Mouse (Mus musculus) neural tube, embryonic 15.5 days (tissue): ENCODE measurements at regions not wholly inside any gene's neighbourhood (a gene's known extent, or its start where the extent isn't known, plus 50 kb on each side); places are given as distances from the start of the nearest gene placed in this dataset.

Experiments used
- ATAC-seq: fragments of 200-750 bp; cut with Nextera tagmentation; 2 replicates; pipeline ENCODE4 v1.8.0; 2017; ENCODE audit warnings: mild to moderate bottlenecking, moderate TSS enrichment, moderate library complexity; ENCODE audit not compliant: low FRiP score
- H3K27ac ChIP-seq: fragments of 300-500 bp; sonication (generic); replicated peaks from 2 replicates; pipeline ENCODE4 v1.5.1; 2015; ENCODE audit warnings: mild to moderate bottlenecking, inconsistent platforms
- H3K27me3 ChIP-seq: fragments of 300-500 bp; sonication (generic); replicated peaks from 2 replicates; pipeline ENCODE4 v1.6.1; 2015; ENCODE audit warnings: inconsistent platforms
- H3K36me3 ChIP-seq: fragments of 300-500 bp; sonication (generic); 2 replicates; pipeline ENCODE4 v1.6.1; 2015; ENCODE audit warnings: inconsistent platforms
- H3K4me1 ChIP-seq: fragments of 300-500 bp; sonication (generic); 2 replicates; pipeline ENCODE4 v1.6.1; 2015; ENCODE audit warnings: inconsistent platforms
- H3K4me2 ChIP-seq: fragments of 300-500 bp; sonication (generic); 2 replicates; pipeline ENCODE4 v1.6.1; 2015; ENCODE audit warnings: inconsistent platforms, mild to moderate bottlenecking, moderate library complexity
- H3K4me3 ChIP-seq: fragments of 300-500 bp; sonication (generic); replicated peaks from 2 replicates; pipeline ENCODE4 v1.5.1; 2015; ENCODE audit warnings: mild to moderate bottlenecking, inconsistent platforms
- H3K9ac ChIP-seq: fragments of 300-500 bp; sonication (generic); replicated peaks from 2 replicates; pipeline ENCODE4 v1.6.1; 2015; ENCODE audit warnings: mild to moderate bottlenecking, inconsistent platforms
- H3K9me3 ChIP-seq: fragments of 300-500 bp; sonication (generic); replicated peaks from 2 replicates; pipeline ENCODE4 v1.6.1; 2016; ENCODE audit warnings: inconsistent platforms
- WGBS: fragments of 180-500 bp; shearing (Covaris S2); methylation state at CpG from one replicate; pipeline ENCODE4 v1.1.7; 2015; ENCODE audit warnings: mixed read lengths; 5-methylcytosine and 5-hydroxymethylcytosine counted together

DNA sequence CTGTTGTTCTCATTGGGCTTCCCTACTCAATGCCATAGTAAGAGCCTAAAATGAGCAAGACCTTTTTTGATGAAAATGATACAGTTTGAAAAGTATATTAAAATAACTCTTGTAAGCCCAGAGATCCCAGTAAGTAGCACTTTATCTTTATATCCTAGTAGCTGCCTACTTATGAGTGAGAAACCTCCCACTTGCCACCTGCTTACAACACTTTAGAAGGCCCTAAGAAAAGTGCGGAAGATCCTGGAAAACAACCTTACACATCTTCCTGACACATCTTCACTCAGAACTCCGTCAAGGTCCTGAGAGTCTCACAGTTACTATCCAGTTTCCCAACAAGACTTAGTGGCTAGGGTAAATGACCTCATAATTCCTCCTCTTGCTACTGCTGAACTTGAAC is 759.0 kb upstream of the Ptprd start:
- no peak for ATAC-seq
- Histone ChIP-seq H3K4me2 (no peak overlapping the region), H3K4me3 (no peak overlapping the region), H3K36me3 (no peaks in the 10 kb centered on the region), H3K9me3 (no peaks in the 10 kb centered on the region), H3K4me1 (no peaks in the 10 kb centered on the region), H3K27ac (no peak overlapping the region), H3K9ac (no peak overlapping the region), H3K27me3 (no peaks in the 10 kb centered on the region)
- 94% methylated on average over 2 of the region's 2 CpGs for WGBS

- Histone ChIP-seq H3K9ac (no peak overlapping the region), H3K9me3 (no peaks in the 10 kb centered on the region), H3K27me3 (no peaks in the 10 kb centered on the region), H3K4me3 (no peak overlapping the region), H3K27ac (no peak overlapping the region), H3K36me3 (no peaks in the 10 kb centered on the region), H3K4me2 (no peak overlapping the region), H3K4me1 (no peaks in the 10 kb centered on the region)
- no peak for ATAC-seq
- WGBS = 82% methylated on average over 1 of the region's 1 CpGs
Measured at GRCm38 (mm10) chr4:78943561-78943960, 731.8 kb upstream of the Ptprd start.

GRCm38 (mm10) chr4:78927144-78927543 is 715.4 kb upstream of the Ptprd start:
- no peaks in the 10 kb centered on the region for H3K9me3 ChIP-seq
- 0 out of 2 replicates have a peak, but pooled peaks have one; percentile 31 for ATAC-seq
- 25% methylated on average over 1 of the region's 1 CpGs for WGBS

GRCm38 (mm10) chr4:78924086-78924485 is 712.3 kb upstream of the Ptprd start:
- Histone ChIP-seq H3K9ac (no peak overlapping the region), H3K4me2 (no peak overlapping the region), H3K36me3 (no peaks in the 10 kb centered on the region), H3K27me3 (no peaks in the 10 kb centered on the region), H3K4me1 (no peaks in the 10 kb centered on the region), H3K27ac (no peak overlapping the region), H3K4me3 (no peak overlapping the region), H3K9me3 (no peaks in the 10 kb centered on the region)
- no peak for ATAC-seq

More at GRCm38 (mm10) chr4:78927144-78927543, 715.4 kb upstream of the Ptprd start:
- Histone ChIP-seq H3K27me3 (no peaks in the 10 kb centered on the region), H3K4me3 (no peak overlapping the region), H3K4me1 (no peaks in the 10 kb centered on the region), H3K4me2 (no peak overlapping the region), H3K9ac (no peak overlapping the region), H3K36me3 (no peaks in the 10 kb centered on the region), H3K27ac (no peak overlapping the region)
